Mouse (Mus musculus) lung, postnatal 0 days (tissue): ENCODE results near the gene Rasal1.

Experiments used
- CTCF ChIP-seq: IDR thresholded peaks from 2 replicates; pipeline ENCODE4 v1.5.1; 2016; ENCODE audit warnings: antibody characterized with exemption, mild to moderate bottlenecking
- EP300 ChIP-seq: IDR thresholded peaks from 2 replicates; pipeline ENCODE4 v1.6.1; 2016; ENCODE audit warnings: antibody characterized with exemption, mild to moderate bottlenecking, control low read depth

DNA sequence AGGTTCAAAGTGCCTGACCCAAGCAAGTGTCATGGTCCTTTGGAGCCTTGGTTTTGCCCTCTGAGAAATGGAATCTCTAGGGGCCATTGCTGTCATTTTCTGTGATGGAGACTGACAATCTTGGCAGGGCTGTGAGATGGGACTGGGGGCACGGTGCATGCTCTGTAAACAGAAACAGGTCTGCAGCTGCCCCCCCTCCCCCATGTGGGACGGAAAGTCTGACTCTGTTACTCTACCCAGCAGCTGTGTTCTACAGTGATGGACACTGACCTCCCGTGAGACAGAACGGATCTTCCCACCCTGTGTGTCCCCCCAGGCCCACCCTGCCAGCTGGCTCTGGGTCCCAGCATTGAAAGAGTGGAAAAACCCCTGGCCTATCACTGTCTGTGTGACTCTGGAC lies 41.8 kb downstream of the Rasal1 start:
- TF ChIP-seq EP300 (no peak), CTCF (no peak)
